Mouse (Mus musculus): ENCODE data around the gene Gm17334.

Gene Gm17334

GRCm38 (mm10) chr11:53796409-53797151, 23.6 kb upstream of the Gm17334 start:
- DNase-seq, result no peak

- DNase-seq, result no peak
Measured at GRCm38 (mm10) chr11:53795813-53796212, 22.8 kb upstream of the Gm17334 start.

GRCm38 (mm10) chr11:53794671-53795557, 21.9 kb upstream of the Gm17334 start:
- peak in 1 of 2 experiments; percentile 40 for DNase-seq

- no peak for DNase-seq
Measured at GRCm38 (mm10) chr11:53794015-53794414, 21.0 kb upstream of the Gm17334 start.

- DNase-seq, result no peak
Measured at GRCm38 (mm10) chr11:53792986-53793385, 20.0 kb upstream of the Gm17334 start.

GRCm38 (mm10) chr11:53789277-53789676, 16.3 kb upstream of the Gm17334 start:
- DNase-seq, result no peak

GRCm38 (mm10) chr11:53788196-53788595, 15.2 kb upstream of the Gm17334 start:
- DNase-seq, result no peak

- peak in 1 of 2 experiments; percentile 39 for DNase-seq
Measured at GRCm38 (mm10) chr11:53786058-53787031, 13.4 kb upstream of the Gm17334 start.

GRCm38 (mm10) chr11:53785311-53785936, 12.4 kb upstream of the Gm17334 start:
- no peak for DNase-seq

- DNase-seq, result no peak
Measured at GRCm38 (mm10) chr11:53783288-53783687, 10.3 kb upstream of the Gm17334 start.

GRCm38 (mm10) chr11:53781964-53782363, 9.0 kb upstream of the Gm17334 start:
- no peak for DNase-seq

- DNase-seq, result no peak
Measured at GRCm38 (mm10) chr11:53781201-53781775, 8.3 kb upstream of the Gm17334 start.

- DNase-seq, result no peak
Measured at GRCm38 (mm10) chr11:53780262-53780661, 7.3 kb upstream of the Gm17334 start.

- DNase-seq, result no peak
Measured at GRCm38 (mm10) chr11:53779808-53780207, 6.8 kb upstream of the Gm17334 start.

- DNase-seq, result no peak
Measured at GRCm38 (mm10) chr11:53778455-53778854, 5.5 kb upstream of the Gm17334 start.

- no peak for DNase-seq
Measured at GRCm38 (mm10) chr11:53777736-53778135, 4.7 kb upstream of the Gm17334 start.

GRCm38 (mm10) chr11:53774659-53775255, 1.8 kb upstream of the Gm17334 start:
- no peak for DNase-seq

GRCm38 (mm10) chr11:53773641-53774360, 814 bp upstream of the Gm17334 start:
- DNase-seq, result no peak

GRCm38 (mm10) chr11:53772536-53772935, 451 bp downstream of the Gm17334 start:
- no peak for DNase-seq

GRCm38 (mm10) chr11:53771001-53771744, 1.8 kb downstream of the Gm17334 start:
- no peak for DNase-seq
